ENCODE assay signal across 7 mouse cellular contexts in genomic region chr2:132251911-132252310, GRCm38 (mm10). TPM values are rescaled to one million over a fixed set of nuclear protein-coding genes. Genes with fewer than 3 reads are reported as not detected.
DNase-seq lines count a peak whose midpoint lies in the region; ATAC-seq lines count a peak whose summit lies in the region.

No protein-coding gene starts in this region.

- no peaks in the 10 kb centered on the region for H3K27me3 ChIP-seq in lung, embryonic 15.5 days
- H3K27me3 ChIP-seq in forebrain, embryonic 10.5 days (ENCODE audit: poor library complexity, severe bottlenecking) = no peaks in the 10 kb centered on the region
- H3K27me3 ChIP-seq in limb, embryonic 12.5 days = no peaks in the 10 kb centered on the region
- no peaks in the 10 kb centered on the region for H3K27me3 ChIP-seq in stomach, embryonic 14.5 days (ENCODE audit: control insufficient read depth, insufficient read depth, low read length)

- H3K4me3 ChIP-seq in lung, embryonic 15.5 days = peak overlapping the region; percentile 58
- peak overlapping the region; percentile 64 for H3K4me3 ChIP-seq in forebrain, embryonic 10.5 days
- H3K4me3 ChIP-seq in limb, embryonic 12.5 days (replicated peaks) = peak overlapping the region; percentile 51
- peak overlapping the region; percentile 64 for H3K4me3 ChIP-seq in stomach, embryonic 14.5 days (ENCODE audit: low read depth, low read length)

- WGBS in lung, embryonic 15.5 days = 5% methylated on average over 8 of the region's 8 CpGs
- 10% methylated on average over 8 of the region's 8 CpGs for WGBS in forebrain, embryonic 10.5 days
- 11% methylated on average over 8 of the region's 8 CpGs for WGBS in limb, embryonic 12.5 days
- WGBS in stomach, embryonic 14.5 days = 8% methylated on average over 8 of the region's 8 CpGs

- peaks cover 27% of the 10 kb centered on the region for H3K36me3 ChIP-seq in lung, embryonic 15.5 days
- H3K36me3 ChIP-seq in forebrain, embryonic 10.5 days (replicated peaks) = peaks cover 36% of the 10 kb centered on the region
- peaks cover 29% of the 10 kb centered on the region for H3K36me3 ChIP-seq in limb, embryonic 12.5 days
- peaks cover 13% of the 10 kb centered on the region for H3K36me3 ChIP-seq in stomach, embryonic 14.5 days (ENCODE audit: control insufficient read depth, insufficient read depth, low read length)

- peak overlapping the region; percentile 54 for H3K4me2 ChIP-seq in lung, embryonic 15.5 days
- H3K4me2 ChIP-seq in limb, embryonic 12.5 days = peak overlapping the region; percentile 55
- H3K4me2 ChIP-seq in stomach, embryonic 14.5 days (replicated peaks; ENCODE audit: low read depth, low read length) = peak overlapping the region; percentile 75

- no peaks in the 10 kb centered on the region for H3K9me3 ChIP-seq in lung, embryonic 15.5 days
- H3K9me3 ChIP-seq in forebrain, embryonic 10.5 days = no peaks in the 10 kb centered on the region
- H3K9me3 ChIP-seq in limb, embryonic 12.5 days = no peaks in the 10 kb centered on the region
- H3K9me3 ChIP-seq in stomach, embryonic 14.5 days (ENCODE audit: control insufficient read depth, low read depth, low read length) = no peaks in the 10 kb centered on the region

- H3K4me1 ChIP-seq in lung, embryonic 15.5 days = peaks cover 36% of the 10 kb centered on the region
- H3K4me1 ChIP-seq in forebrain, embryonic 10.5 days = peaks cover 52% of the 10 kb centered on the region
- peaks cover 26% of the 10 kb centered on the region for H3K4me1 ChIP-seq in limb, embryonic 12.5 days (replicated peaks)
- H3K4me1 ChIP-seq in stomach, embryonic 14.5 days (ENCODE audit: control insufficient read depth, insufficient read depth, low read length) = peaks cover 17% of the 10 kb centered on the region; the same call in 1 of the 2 replicates

- peak overlapping the region; percentile 76; the same call in 1 of the 2 replicates for H3K27ac ChIP-seq in lung, embryonic 15.5 days
- peak overlapping the region; percentile 88 for H3K27ac ChIP-seq in forebrain, embryonic 10.5 days
- peak overlapping the region; percentile 87; the same call in 1 of the 2 replicates for H3K27ac ChIP-seq in limb, embryonic 12.5 days
- 0 out of 2 replicates have a peak overlapping the region, but pooled peaks have one; percentile 82 for H3K27ac ChIP-seq in stomach, embryonic 14.5 days (ENCODE audit: low read length)

- ATAC-seq in lung, embryonic 15.5 days (ENCODE audit: borderline replicate concordance, extremely low read depth, low FRiP score, low TSS enrichment) = no peak
- no peak for ATAC-seq in limb, embryonic 12.5 days (ENCODE audit: insufficient number of reproducible peaks, insufficient read depth, low FRiP score, low TSS enrichment, low read depth)
- no peak for ATAC-seq in stomach, embryonic 14.5 days (ENCODE audit: insufficient number of reproducible peaks, insufficient read depth, low FRiP score, low read depth)
- ATAC-seq in cerebellum, adult (ENCODE audit: insufficient number of reproducible peaks, low FRiP score, low TSS enrichment) = no peak

- DNase-seq in lung, postnatal 14 days = no peak
- no peak for DNase-seq in forebrain, embryonic 10.5 days (ENCODE audit: extremely low spot score, low spot score)
- DNase-seq in layer of hippocampus, adult 18-20 months (ENCODE audit: low spot score in 2 of 2) = no peak

- H3K9ac ChIP-seq in lung, embryonic 15.5 days = peak overlapping the region; percentile 54
- peak overlapping the region; percentile 60 for H3K9ac ChIP-seq in limb, embryonic 12.5 days (replicated peaks)
- peak overlapping the region; percentile 62 for H3K9ac ChIP-seq in stomach, embryonic 14.5 days (replicated peaks; ENCODE audit: low read depth, low read length)

RNA-seq across cellular contexts. Expression of gene Pcna, which starts 1.2 kb away (rescaled TPM):
- 284 and 298 TPM in 2 replicates for polyA plus RNA-seq in lung, embryonic 15.5 days (2015; fragmentation: Nextera tagmentation; extraction: Ambion mirVana)
- 470 and 483 TPM in 2 replicates for polyA plus RNA-seq in forebrain, embryonic 10.5 days (2016; fragmentation: Nextera tagmentation; extraction: Ambion mirVana)
- 311 and 315 TPM in 2 replicates for polyA plus RNA-seq in limb, embryonic 12.5 days (2016; fragmentation: Nextera tagmentation; extraction: Ambion mirVana)
- polyA plus RNA-seq in stomach, embryonic 14.5 days (2014; fragmentation: Nextera tagmentation; extraction: Ambion mirVana) = 278 and 280 TPM in 2 replicates
- total RNA-seq in layer of hippocampus, adult 18-20 months (2021) = 10 to 100 TPM; 48.3 to 49.3 TPM

RNA-seq across cellular contexts. Expression of gene Tmem230, which starts 4.3 kb away (rescaled TPM):
- 43.6 and 46.2 TPM in 2 replicates for polyA plus RNA-seq in lung, embryonic 15.5 days (2015; fragmentation: Nextera tagmentation; extraction: Ambion mirVana)
- polyA plus RNA-seq in forebrain, embryonic 10.5 days (2016; fragmentation: Nextera tagmentation; extraction: Ambion mirVana) = 35.2 and 36.1 TPM in 2 replicates
- 46.8 and 47.3 TPM in 2 replicates for polyA plus RNA-seq in limb, embryonic 12.5 days (2016; fragmentation: Nextera tagmentation; extraction: Ambion mirVana)
- 40.8 and 44.7 TPM in 2 replicates for polyA plus RNA-seq in stomach, embryonic 14.5 days (2014; fragmentation: Nextera tagmentation; extraction: Ambion mirVana)
- 10 to 100 TPM; 32.8 to 32.9 TPM for total RNA-seq in layer of hippocampus, adult 18-20 months (2021)

RNA-seq across cellular contexts. Expression of gene Cds2, which starts 11.0 kb away (rescaled TPM):
- 24.4 and 24.6 TPM in 2 replicates for polyA plus RNA-seq in lung, embryonic 15.5 days (2015; fragmentation: Nextera tagmentation; extraction: Ambion mirVana)
- 20.4 and 21.6 TPM in 2 replicates for polyA plus RNA-seq in forebrain, embryonic 10.5 days (2016; fragmentation: Nextera tagmentation; extraction: Ambion mirVana)
- 26.7 and 34.2 TPM in 2 replicates for polyA plus RNA-seq in limb, embryonic 12.5 days (2016; fragmentation: Nextera tagmentation; extraction: Ambion mirVana)
- 20.8 and 24.2 TPM in 2 replicates for polyA plus RNA-seq in stomach, embryonic 14.5 days (2014; fragmentation: Nextera tagmentation; extraction: Ambion mirVana)
- 100 to 1,000 TPM; 276 to 284 TPM for total RNA-seq in layer of hippocampus, adult 18-20 months (2021)
